ENCODE assay signal across 28 mouse cellular contexts in the genomic region with DNA sequence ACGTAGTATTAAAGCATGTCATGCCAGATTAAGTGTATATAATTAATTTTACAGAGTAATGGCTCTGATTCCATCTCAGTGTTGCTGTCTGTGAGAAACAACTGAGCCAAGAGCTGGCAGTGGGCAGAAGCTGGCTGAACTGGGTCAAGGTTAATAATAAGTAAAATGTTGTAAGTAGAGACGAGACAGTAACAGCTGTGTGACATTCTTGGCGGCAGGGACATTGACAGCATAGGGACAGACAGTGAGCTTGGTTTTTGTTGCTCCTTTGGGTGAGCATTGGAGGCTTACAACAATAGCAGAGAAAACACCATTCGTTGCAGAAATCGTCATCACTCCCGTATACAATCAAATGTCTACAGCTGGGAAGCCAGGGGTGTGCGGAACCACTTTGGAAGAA. TPM values are rescaled to one million over a fixed set of nuclear protein-coding genes. Genes with fewer than 3 reads are reported as not detected.
A peak's percentile ranks its signal among the peaks of the same experiment; 100 is the strongest.
DNase-seq lines count a peak whose midpoint lies in the region; TF ChIP-seq lines count a peak whose summit lies in the region.
"Had no signal": no experiment of that assay in that cellular context is flagged by ENCODE, and none has a peak within 500 bp of the region (broad histone marks: within the 10 kb centered on the region; RNA-seq: fewer than 3 reads in every experiment).

No protein-coding gene starts in this region.

- no peak overlapping the region for H3K4me3 ChIP-seq in heart, embryonic 10.5 days
- H3K4me3 ChIP-seq in testis, adult 2 months (ENCODE audit: control insufficient read depth, low read depth, low read length): no peak overlapping the region; the same call in 1 of the 2 replicates
- H3K4me3 ChIP-seq: embryonic facial prominence, embryonic 12.5 days; forebrain, embryonic 10.5 days; forebrain, embryonic 15.5 days; heart, adult 2 months; heart, embryonic 15.5 days; kidney, embryonic 15.5 days; layer of hippocampus, adult 2 months; left cerebral cortex, adult 2 months; limb, embryonic 13.5 days; liver, embryonic 12.5 days; megakaryocyte, embryonic 14.5 days; midbrain, embryonic 12.5 days; neural tube, embryonic 13.5 days had no signal

- TF ChIP-seq CTCF in testis, adult 2 months (IDR thresholded peaks at IDR 0.05; ENCODE audit: control insufficient read depth, insufficient read depth, insufficient replicate concordance, low read depth, low read length): no peak

- 75% methylated on average over 7 of the region's 7 CpGs for WGBS in heart, embryonic 10.5 days

- no peaks in the 10 kb centered on the region for H3K9me3 ChIP-seq in heart, embryonic 10.5 days
- H3K9me3 ChIP-seq: embryonic facial prominence, embryonic 12.5 days; forebrain, embryonic 10.5 days; forebrain, embryonic 15.5 days; heart, embryonic 15.5 days; kidney, embryonic 15.5 days; limb, embryonic 13.5 days; liver, embryonic 12.5 days; megakaryocyte, embryonic 14.5 days; midbrain, embryonic 12.5 days; neural tube, embryonic 13.5 days had no signal

- H3K4me1 ChIP-seq in heart, embryonic 10.5 days: peaks cover 24% of the 10 kb centered on the region
- H3K4me1 ChIP-seq in testis, adult 2 months (ENCODE audit: control insufficient read depth, insufficient read depth, low read length): no peaks in the 10 kb centered on the region
- H3K4me1 ChIP-seq: embryonic facial prominence, embryonic 12.5 days; forebrain, embryonic 10.5 days; forebrain, embryonic 15.5 days; kidney, embryonic 15.5 days; midbrain, embryonic 12.5 days had no signal

- H3K27me3 ChIP-seq in heart, embryonic 10.5 days (ENCODE audit: insufficient read depth, poor library complexity, severe bottlenecking): no peaks in the 10 kb centered on the region
- no peaks in the 10 kb centered on the region for H3K27me3 ChIP-seq in testis, adult 2 months (ENCODE audit: control insufficient read depth, insufficient read depth, low read length)
- H3K27me3 ChIP-seq: embryonic facial prominence, embryonic 12.5 days; forebrain, embryonic 15.5 days; heart, embryonic 15.5 days; limb, embryonic 13.5 days; liver, embryonic 12.5 days; megakaryocyte, embryonic 14.5 days; neural tube, embryonic 13.5 days had no signal

- TF ChIP-seq POLR2A in testis, adult 2 months (IDR thresholded peaks at IDR 0.05; ENCODE audit: control insufficient read depth, low read depth, low read length): no peak

- peak; percentile 30 for DNase-seq in adrenal gland, postnatal 14 days
- no peak for DNase-seq in adrenal gland, adult 18-20 months (ENCODE audit: low spot score in 2 of 2)
- DNase-seq in heart, embryonic 10.5 days (ENCODE audit: low spot score): peak; percentile 53
- no peak for DNase-seq in heart, adult 8-10 months (ENCODE audit: low spot score)
- DNase-seq in testis, postnatal 10 days (ENCODE audit: low spot score): no peak
- no peak for DNase-seq in frontal cortex, postnatal 10 days (ENCODE audit: low spot score in 2 of 2)
- DNase-seq: cerebellum, adult 11 months; cerebellum, adult 9-10 months; cerebellum, postnatal 36 days; gastrocnemius, postnatal 14 days; heart, adult 2 months; kidney, adult 18-20 months; kidney, postnatal 36 days; liver, postnatal 0 days; right cerebral cortex, postnatal 4 days had no signal

- no peak overlapping the region for H3K27ac ChIP-seq in heart, embryonic 10.5 days
- peak overlapping the region; percentile 44; the same call in 1 of the 2 replicates for H3K27ac ChIP-seq in testis, adult 2 months (ENCODE audit: control insufficient read depth, insufficient read depth, low read depth, low read length)
- H3K27ac ChIP-seq: embryonic facial prominence, embryonic 12.5 days; forebrain, embryonic 10.5 days; forebrain, embryonic 15.5 days; heart, adult 2 months; heart, embryonic 15.5 days; kidney, embryonic 15.5 days; layer of hippocampus, adult 2 months; left cerebral cortex, adult 2 months; limb, embryonic 13.5 days; liver, embryonic 12.5 days; midbrain, embryonic 12.5 days; neural tube, embryonic 13.5 days had no signal

- H3K36me3 ChIP-seq in heart, embryonic 10.5 days: no peaks in the 10 kb centered on the region
- H3K36me3 ChIP-seq in testis, adult 2 months (ENCODE audit: control insufficient read depth, insufficient read depth, low read length): no peaks in the 10 kb centered on the region
- H3K36me3 ChIP-seq: embryonic facial prominence, embryonic 12.5 days; forebrain, embryonic 10.5 days; forebrain, embryonic 15.5 days; heart, embryonic 15.5 days; kidney, embryonic 15.5 days; limb, embryonic 13.5 days; liver, embryonic 12.5 days; midbrain, embryonic 12.5 days; neural tube, embryonic 13.5 days had no signal

RNA-seq across cellular contexts. Expression of gene Exoc6, which starts 13.8 kb away (rescaled TPM):
- total RNA-seq in adrenal gland, postnatal 14 days (2021): 22.5 and 26.9 TPM in 2 replicates
- 10 to 100 TPM; 12.9 to 15.3 TPM for total RNA-seq in adrenal gland, adult 18-20 months (2021)
- polyA plus RNA-seq in heart, embryonic 10.5 days (2016; fragmentation: Nextera tagmentation; extraction: Ambion mirVana): 18.0 and 25.3 TPM in 2 replicates
- total RNA-seq in heart, adult 8-10 months (2022): 10 to 100 TPM; 30.2 to 36.9 (median 32.5) TPM
- polyA plus RNA-seq in testis, adult 2 months (2012; rRNA removed): 2.4 and 3.3 TPM in 2 replicates

Comparison
In these comparisons a context has a peak if more than half of its experiments do, and no peak if none do; other contexts are left out.
1. DNase-seq: peak in adrenal gland, postnatal 14 days (single experiment) and heart, embryonic 10.5 days (single experiment); none in adrenal gland, adult 18-20 months (0 of 2), heart, adult 8-10 months (single experiment), testis, postnatal 10 days (single experiment) and frontal cortex, postnatal 10 days (0 of 2).